Mouse (Mus musculus): ENCODE results near the gene Ssbp3.

Ssbp3 gene

GRCm38 (mm10) chr4:106910201-106911172 lies at the start of gene Ssbp3:
Gene Ssbp3 (plus strand): TSS chr4:106910701.
- peak; percentile 72 to 73 for DNase-seq

DNA sequence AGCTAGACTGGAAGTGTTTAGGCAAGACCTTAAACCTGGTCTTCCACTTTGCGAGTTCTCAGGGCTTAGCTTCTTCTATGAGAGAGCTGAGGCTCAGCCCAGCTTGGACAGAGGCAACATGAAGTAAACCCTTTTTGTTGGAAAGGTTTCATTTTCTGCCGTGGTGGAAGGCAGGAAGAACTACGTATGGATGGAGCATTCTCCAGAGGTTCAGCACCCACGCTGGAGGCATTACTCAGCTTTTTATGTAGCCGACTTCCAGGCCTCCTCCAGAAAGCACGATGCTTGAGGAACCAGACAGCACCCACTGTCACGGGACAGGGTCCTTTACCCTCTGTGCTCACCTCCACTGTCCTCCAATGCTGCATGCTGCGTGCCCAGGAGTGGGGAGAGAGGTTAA lies 48.6 kb upstream of the Ssbp3 start:
- DNase-seq: no peak

DNA sequence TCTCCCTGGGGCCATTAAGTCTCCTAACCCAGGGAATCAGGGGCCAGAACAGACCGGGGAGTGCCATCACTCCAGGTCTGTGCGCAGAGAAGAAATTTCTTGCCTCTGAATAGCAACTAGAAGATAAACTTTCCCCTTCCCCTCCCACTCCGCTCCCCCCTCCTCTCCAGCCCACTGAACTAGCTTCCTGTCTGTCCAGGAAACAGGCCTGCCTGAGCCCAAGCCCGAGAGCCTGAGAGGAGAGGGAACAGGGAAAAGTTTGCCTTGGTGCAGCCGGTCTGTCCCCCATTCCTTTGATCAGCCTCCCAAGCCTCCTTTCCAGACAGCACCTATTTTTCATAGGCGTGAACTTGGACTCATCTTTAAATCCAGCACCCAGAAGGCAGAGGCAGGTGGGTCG lies 48.2 kb upstream of the Ssbp3 start:
- DNase-seq: no peak

GRCm38 (mm10) chr4:106862767-106863370 lies 47.6 kb upstream of the Ssbp3 start:
- DNase-seq: no peak

DNA sequence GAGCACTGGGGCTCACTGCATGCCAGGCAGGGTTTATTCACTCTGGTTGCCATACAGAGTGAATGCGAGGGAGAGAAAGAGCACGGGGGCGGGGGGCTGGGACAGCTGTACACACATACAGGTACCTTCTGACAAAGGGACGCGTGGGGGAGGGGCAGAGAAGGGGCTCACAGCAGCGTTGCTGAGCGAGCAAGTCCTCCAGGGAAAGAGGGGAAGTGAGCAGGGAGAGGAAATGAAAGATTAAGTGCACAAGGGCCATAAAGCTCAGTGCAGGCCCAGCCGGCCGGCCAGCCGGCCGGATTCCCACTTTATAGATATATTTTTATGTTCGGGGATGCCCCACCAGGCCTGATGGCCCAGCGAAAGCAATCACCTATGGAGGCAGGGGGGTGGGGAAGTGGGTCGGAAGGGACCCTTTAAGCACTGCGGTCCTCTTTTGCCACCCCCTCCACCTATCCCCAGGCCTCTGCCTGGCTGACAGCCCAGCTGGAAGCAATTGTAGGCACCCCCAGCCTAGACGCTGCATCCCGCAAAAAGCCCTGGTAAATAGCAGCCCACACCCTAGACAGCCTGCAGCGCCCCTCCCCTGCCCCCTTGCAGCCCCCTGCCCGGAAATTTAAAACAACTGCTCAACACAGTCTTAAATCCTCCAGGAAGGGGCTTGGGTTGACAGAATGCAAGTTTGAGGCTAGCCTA lies 44.9 kb upstream of the Ssbp3 start:
- peak in 1 of 2 experiments; percentile 31 for DNase-seq

- no peak for DNase-seq
These were observed 44.1 kb upstream of the Ssbp3 start for GRCm38 (mm10) chr4:106866381-106866780.

DNA sequence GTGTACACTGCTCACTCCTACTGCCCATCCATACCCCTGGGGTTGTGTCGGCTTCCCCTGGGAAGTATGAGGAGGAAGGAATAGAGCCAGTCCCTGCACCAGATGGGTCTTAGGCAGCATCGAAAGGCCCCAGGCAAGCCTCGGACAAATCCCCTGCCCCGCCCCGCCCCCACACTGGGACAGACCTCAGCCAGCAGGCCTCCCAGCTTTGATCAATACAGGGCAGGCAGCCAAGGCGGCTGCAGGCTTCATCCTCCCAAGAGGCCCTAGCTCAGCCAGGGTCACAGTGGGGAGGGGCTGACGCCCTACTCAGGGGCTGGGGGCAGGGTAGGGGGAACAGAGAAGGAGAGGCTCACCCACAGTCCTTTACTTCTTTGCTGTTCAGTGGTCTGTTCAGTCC lies 43.7 kb upstream of the Ssbp3 start:
- no peak for DNase-seq

DNA sequence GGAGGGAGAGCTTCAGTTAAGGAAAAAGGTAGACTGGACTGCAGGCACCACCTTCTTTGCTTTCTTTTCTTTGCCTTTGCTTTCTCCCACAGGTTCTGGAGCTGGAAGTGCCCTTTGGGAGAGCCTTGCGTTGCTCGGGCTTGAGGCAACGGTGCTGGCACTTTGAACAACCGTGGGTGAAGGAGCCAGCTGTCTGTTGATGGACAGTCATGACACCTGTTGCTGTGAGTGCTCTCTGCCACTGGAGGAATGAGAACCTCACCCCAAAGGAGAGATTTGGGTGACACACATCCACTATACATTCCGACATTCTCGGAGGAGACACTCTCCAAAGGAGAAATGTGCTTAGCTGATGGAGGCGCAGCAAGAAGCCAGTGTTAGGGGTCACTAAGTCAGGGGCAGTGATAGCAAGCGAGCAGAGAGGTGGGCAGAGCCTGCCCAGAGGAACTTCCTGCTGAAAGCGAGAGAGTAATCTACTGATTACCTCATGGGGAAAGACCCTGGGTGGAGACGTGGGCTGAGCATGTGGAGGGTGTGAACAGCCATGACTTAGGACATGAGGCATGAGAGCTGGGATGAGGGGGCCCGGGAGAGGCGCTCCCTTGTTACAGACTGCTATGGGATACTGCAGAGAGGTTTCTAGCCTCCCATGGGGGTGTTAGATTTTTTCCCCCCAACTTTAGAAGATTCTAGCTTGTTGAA lies 41.6 kb upstream of the Ssbp3 start:
- DNase-seq: no peak

GRCm38 (mm10) chr4:106869539-106869951 lies 41.0 kb upstream of the Ssbp3 start:
- DNase-seq: peak in 1 of 2 experiments; percentile 15

- DNase-seq: peak; percentile 24 to 51
These were observed 39.9 kb upstream of the Ssbp3 start for GRCm38 (mm10) chr4:106870556-106870955.

- peak in 1 of 2 experiments; percentile 16 for DNase-seq
These were observed 36.0 kb upstream of the Ssbp3 start for GRCm38 (mm10) chr4:106874501-106874900.

DNA sequence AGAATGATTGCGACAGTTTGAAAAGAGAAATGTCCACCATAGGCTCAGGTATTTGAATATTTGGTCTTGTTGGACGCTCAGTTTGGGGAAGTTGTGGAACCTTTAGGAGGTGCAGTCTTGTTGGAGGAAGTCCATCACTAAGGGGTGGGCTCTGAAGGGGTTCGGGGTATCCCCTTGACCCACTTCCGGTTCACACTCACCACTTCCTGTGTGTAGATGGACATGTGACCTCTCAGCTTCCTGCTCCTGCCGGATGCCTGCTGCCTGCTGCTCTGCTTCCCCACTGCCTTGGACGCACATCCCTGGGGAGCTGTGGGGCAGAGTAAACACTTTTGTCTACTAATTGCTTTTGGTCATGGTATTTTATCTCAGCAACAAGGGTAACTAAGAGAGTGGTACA lies 29.4 kb upstream of the Ssbp3 start:
- no peak for DNase-seq

GRCm38 (mm10) chr4:106883149-106883548 lies 27.4 kb upstream of the Ssbp3 start:
- no peak for DNase-seq

GRCm38 (mm10) chr4:106886307-106887085 lies 24.0 kb upstream of the Ssbp3 start:
- DNase-seq: no peak

GRCm38 (mm10) chr4:106896086-106896485 lies 14.4 kb upstream of the Ssbp3 start:
- no peak for DNase-seq

DNA sequence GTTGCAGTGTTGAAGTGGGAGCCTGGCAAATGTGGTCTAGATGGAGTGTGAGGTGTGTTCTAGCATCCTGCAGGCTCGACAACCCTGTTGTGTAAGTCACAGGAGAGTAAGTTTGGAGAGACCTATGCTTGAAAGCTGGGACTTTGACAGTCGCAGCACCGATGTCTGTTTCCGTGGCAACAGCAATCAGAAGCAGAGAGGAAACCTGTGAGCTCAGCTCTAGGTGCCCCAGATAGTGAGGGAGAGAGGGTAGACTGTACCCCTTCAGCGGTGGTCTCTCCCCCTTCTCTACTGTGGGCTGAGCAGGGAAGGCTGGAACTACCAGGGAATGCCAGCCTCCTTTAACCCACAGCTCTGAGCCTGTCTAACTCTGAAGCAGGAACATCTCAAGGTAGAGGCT lies 11.6 kb upstream of the Ssbp3 start:
- DNase-seq: no peak

DNA sequence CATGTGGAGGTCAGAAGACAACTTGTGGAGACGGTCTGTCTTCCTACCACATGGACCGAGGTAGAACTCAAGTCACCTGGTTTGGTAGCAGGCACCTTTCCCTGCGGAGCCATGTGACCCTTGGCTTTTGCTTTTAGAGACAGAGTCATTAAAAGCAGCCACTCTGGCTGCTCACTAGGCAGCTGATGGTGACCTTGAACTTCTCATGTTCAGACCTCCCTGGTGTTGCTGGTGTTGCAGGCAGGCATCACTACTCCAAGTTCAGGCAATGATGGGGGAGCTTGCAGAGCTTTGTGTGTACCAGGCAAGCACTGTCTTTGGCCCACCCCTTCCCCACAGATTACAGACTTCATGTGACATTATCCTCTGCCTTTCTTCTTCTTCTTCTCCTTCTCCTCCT lies 11.0 kb upstream of the Ssbp3 start:
- DNase-seq: no peak

DNA sequence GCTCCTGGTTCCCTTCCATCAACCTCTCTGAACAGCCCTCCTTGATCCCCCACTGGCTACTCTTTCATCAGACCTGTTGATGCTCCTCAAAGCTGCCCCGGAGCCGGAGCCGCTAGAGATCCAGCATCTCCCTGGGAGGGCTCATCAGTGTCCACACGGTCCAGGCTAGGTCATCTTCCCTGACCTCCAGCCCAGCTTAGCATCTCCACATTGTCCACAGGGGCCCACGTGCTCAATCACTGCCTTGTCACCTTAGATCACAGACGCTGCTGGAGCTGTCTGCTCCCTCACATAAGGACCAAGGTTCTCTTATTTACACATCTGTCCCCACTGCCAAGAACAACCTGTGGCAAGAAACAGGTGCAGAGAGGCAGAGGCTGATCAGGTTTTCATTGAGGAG lies 9.8 kb upstream of the Ssbp3 start:
- no peak for DNase-seq

DNA sequence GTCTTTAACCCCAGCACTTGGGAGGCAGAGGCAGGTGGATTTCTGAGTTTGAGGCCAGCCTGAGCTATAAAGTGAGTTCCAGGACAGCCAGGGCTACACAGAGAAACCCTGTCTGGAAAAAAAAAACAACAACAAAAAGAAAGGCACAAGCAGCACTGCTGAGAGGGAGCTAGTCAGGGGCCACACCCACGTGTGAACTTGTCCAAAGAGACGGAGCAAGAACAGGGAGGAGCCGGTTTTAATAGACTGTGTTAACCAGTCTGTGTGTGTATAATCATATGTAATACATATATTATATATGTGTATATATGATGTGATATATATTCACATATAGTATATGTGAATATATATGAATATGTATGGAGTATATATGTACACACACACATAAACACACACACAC lies 8.9 kb upstream of the Ssbp3 start:
- no peak for DNase-seq

DNA sequence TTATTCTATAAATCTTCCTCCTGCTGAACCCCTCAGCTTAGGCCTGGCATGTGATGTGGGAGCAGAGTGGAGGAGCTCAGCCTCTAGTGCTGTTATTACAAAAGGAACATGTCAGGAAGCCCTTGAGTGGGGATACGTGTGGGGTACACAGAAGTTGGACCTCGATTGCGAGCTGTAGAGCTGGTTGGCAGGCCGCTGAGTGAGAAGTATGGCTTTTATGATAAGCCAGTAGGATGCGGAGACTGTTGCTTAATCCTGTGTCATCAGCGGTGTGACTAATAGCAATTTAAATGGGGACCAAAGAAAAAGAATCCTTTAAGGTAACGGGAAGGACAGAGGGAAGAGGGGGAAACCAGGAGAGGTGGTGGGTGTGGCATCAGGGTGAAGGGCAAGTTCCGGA lies 8.3 kb upstream of the Ssbp3 start:
- no peak for DNase-seq

GRCm38 (mm10) chr4:106905898-106906297 lies 4.6 kb upstream of the Ssbp3 start:
- DNase-seq: no peak

Measured in thymus, postnatal 36 days (tissue).